Mouse (Mus musculus): ENCODE measurements around the gene P2rx7. TPM values are rescaled to one million over a fixed set of nuclear protein-coding genes. Genes with fewer than 3 reads are reported as not detected.

The P2rx7 gene
- total RNA-seq (2017): 23.3 to 42.5 TPM (median 24.3 TPM) in 3 replicates

- peak; percentile 48 for ATAC-seq (replicated peaks; ENCODE audit: insufficient number of reproducible peaks, low FRiP score, low TSS enrichment, poor library complexity, severe bottlenecking)
These were observed at the start of gene P2rx7 for GRCm38 (mm10) chr5:122643701-122644100. Gene P2rx7 (plus strand): TSS chr5:122643911.

DNA sequence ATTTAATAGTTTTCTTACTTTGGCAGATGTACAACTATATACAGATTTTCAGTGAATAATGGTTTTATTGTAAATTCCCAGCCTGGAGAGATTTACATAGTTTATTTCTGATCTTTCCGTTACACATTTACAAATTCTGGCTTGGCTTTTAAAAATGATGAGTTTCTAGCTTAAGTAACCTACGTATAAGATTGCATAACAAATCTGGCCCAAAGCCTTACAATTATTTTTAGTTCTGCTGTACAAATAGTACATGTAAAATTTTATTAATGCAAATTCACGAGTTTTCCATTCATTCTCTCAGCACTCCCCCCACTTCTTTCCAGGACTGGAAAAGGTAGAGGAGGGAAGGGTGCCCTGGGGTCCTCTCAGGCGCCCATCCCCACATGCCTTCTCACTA, 48.2 kb upstream of the P2rx7 start:
- ATAC-seq (replicated peaks; ENCODE audit: insufficient number of reproducible peaks, low FRiP score, low TSS enrichment, poor library complexity, severe bottlenecking): no peak

GRCm38 (mm10) chr5:122602233-122602632, 41.5 kb upstream of the P2rx7 start:
- peak; percentile 97 for ATAC-seq (replicated peaks; ENCODE audit: insufficient number of reproducible peaks, low FRiP score, low TSS enrichment, poor library complexity, severe bottlenecking)

- ATAC-seq (replicated peaks; ENCODE audit: insufficient number of reproducible peaks, low FRiP score, low TSS enrichment, poor library complexity, severe bottlenecking): no peak
These were observed 38.8 kb upstream of the P2rx7 start for GRCm38 (mm10) chr5:122604894-122605293.

GRCm38 (mm10) chr5:122611651-122612050, 32.1 kb upstream of the P2rx7 start:
- ATAC-seq (replicated peaks; ENCODE audit: insufficient number of reproducible peaks, low FRiP score, low TSS enrichment, poor library complexity, severe bottlenecking): no peak

DNA sequence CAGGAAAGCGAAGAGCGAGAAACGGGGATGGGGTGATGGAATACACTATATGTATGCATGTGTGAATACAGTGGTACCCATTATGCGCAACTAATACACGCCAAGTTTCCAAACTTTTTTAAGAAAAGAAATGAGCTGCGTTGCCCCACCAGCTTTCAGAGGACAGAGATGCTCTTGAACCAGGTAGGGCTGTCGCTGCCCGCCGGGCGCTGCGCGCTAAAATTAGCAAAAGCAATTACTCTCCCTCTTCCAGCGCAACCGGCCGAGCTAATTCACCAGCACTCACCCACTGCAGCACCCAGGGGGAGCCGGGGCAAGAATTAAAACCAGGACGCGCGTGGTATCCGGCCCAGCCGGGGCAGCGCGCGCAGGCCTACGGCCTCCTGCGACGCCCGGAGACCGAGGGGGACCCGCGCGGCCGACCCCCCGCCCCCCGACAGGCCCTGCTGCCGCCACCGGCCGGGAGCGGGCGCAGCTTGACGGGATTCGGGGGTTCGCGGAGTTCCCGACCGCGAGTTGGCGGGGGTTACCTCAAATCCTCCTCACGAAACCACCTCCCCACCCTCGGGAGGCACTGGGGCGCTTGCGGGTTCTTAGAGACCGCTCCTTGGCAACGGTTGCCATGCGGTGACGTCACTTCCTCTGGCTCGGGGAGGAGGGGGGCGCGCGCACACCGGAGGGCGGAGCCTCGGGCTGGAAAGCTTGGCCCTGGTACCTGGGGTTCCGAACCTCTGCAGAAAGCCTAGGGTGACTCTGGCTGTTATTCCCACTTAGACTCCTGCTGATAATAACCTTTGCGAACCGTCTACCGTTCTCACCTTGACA, 29.6 kb upstream of the P2rx7 start, which contains the start of gene Ift81:
Gene Ift81, minus strand, starts transcription at position 611 of the 825 bp plus-strand sequence.
- peak; percentile 96 for ATAC-seq (replicated peaks; ENCODE audit: insufficient number of reproducible peaks, low FRiP score, low TSS enrichment, poor library complexity, severe bottlenecking)

- ATAC-seq (replicated peaks; ENCODE audit: insufficient number of reproducible peaks, low FRiP score, low TSS enrichment, poor library complexity, severe bottlenecking): no peak
These were observed 26.0 kb upstream of the P2rx7 start for GRCm38 (mm10) chr5:122617718-122618117.

GRCm38 (mm10) chr5:122619686-122620296, 23.9 kb upstream of the P2rx7 start:
- ATAC-seq (replicated peaks; ENCODE audit: insufficient number of reproducible peaks, low FRiP score, low TSS enrichment, poor library complexity, severe bottlenecking): no peak

- no peak for ATAC-seq (replicated peaks; ENCODE audit: insufficient number of reproducible peaks, low FRiP score, low TSS enrichment, poor library complexity, severe bottlenecking)
These were observed 22.3 kb upstream of the P2rx7 start for GRCm38 (mm10) chr5:122621376-122621886.

- ATAC-seq (replicated peaks; ENCODE audit: insufficient number of reproducible peaks, low FRiP score, low TSS enrichment, poor library complexity, severe bottlenecking): no peak
These were observed 21.2 kb upstream of the P2rx7 start for GRCm38 (mm10) chr5:122622526-122622925.

GRCm38 (mm10) chr5:122623861-122624260, 19.9 kb upstream of the P2rx7 start:
- ATAC-seq (replicated peaks; ENCODE audit: insufficient number of reproducible peaks, low FRiP score, low TSS enrichment, poor library complexity, severe bottlenecking): no peak

GRCm38 (mm10) chr5:122624952-122625479, 18.7 kb upstream of the P2rx7 start:
- ATAC-seq (replicated peaks; ENCODE audit: insufficient number of reproducible peaks, low FRiP score, low TSS enrichment, poor library complexity, severe bottlenecking): no peak

- ATAC-seq (replicated peaks; ENCODE audit: insufficient number of reproducible peaks, low FRiP score, low TSS enrichment, poor library complexity, severe bottlenecking): no peak
These were observed 18.0 kb upstream of the P2rx7 start for GRCm38 (mm10) chr5:122625565-122626252.

GRCm38 (mm10) chr5:122627243-122627642, 16.5 kb upstream of the P2rx7 start:
- peak; percentile 93 for ATAC-seq (replicated peaks; ENCODE audit: insufficient number of reproducible peaks, low FRiP score, low TSS enrichment, poor library complexity, severe bottlenecking)

- ATAC-seq (replicated peaks; ENCODE audit: insufficient number of reproducible peaks, low FRiP score, low TSS enrichment, poor library complexity, severe bottlenecking): no peak
These were observed 8.5 kb upstream of the P2rx7 start for GRCm38 (mm10) chr5:122635228-122635627.

DNA sequence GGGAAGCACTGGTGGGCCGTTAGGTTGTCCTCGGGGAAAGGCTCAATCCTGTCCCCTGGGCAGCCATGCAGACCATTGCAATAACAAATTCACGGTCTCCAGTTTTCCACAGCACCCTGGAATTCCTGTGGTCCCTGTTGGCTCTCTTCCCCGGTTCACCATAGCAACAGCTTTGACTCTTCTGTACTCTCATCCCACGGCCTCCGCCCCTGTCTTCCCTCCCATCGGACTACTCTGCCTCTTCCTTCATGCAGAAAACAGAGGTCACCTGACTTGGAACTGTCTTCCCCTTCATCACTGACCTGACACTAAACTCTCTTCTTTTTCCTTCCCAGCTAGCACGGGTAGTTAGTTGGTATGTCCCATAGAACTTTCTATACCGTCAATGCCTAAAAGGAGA, 7.4 kb upstream of the P2rx7 start:
- ATAC-seq (replicated peaks; ENCODE audit: insufficient number of reproducible peaks, low FRiP score, low TSS enrichment, poor library complexity, severe bottlenecking): no peak

- 0 out of 2 replicates have a peak, but pooled peaks have one; percentile 20 for ATAC-seq (replicated peaks; ENCODE audit: insufficient number of reproducible peaks, low FRiP score, low TSS enrichment, poor library complexity, severe bottlenecking)
These were observed 6.8 kb upstream of the P2rx7 start for GRCm38 (mm10) chr5:122636958-122637357.

- ATAC-seq (replicated peaks; ENCODE audit: insufficient number of reproducible peaks, low FRiP score, low TSS enrichment, poor library complexity, severe bottlenecking): no peak
These were observed 5.4 kb upstream of the P2rx7 start for GRCm38 (mm10) chr5:122638296-122638695.

DNA sequence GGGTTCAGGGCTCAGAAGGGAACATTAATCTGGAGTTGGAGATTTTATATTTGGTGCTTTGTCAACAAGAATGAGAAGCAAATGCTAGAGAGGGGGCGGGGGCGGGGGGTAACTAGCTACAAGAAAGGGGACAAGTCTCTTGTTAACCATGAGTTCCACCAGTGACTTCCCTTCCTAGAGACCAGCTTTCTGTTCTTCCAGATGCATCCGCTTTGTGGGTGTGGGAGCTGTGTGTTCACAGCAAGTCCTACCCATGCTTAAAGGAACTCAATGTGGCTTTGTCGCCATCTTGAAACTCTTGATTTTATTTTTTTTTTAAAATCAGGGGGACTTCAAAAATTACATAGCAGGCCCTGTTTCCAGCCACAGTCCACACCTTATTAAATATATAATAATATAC, 4.2 kb upstream of the P2rx7 start:
- no peak for ATAC-seq (replicated peaks; ENCODE audit: insufficient number of reproducible peaks, low FRiP score, low TSS enrichment, poor library complexity, severe bottlenecking)

All from monocyte, adult 5-6 weeks (primary cell).